Comparison of ENCODE assay signal across 8 mouse cellular contexts in the genomic region with DNA sequence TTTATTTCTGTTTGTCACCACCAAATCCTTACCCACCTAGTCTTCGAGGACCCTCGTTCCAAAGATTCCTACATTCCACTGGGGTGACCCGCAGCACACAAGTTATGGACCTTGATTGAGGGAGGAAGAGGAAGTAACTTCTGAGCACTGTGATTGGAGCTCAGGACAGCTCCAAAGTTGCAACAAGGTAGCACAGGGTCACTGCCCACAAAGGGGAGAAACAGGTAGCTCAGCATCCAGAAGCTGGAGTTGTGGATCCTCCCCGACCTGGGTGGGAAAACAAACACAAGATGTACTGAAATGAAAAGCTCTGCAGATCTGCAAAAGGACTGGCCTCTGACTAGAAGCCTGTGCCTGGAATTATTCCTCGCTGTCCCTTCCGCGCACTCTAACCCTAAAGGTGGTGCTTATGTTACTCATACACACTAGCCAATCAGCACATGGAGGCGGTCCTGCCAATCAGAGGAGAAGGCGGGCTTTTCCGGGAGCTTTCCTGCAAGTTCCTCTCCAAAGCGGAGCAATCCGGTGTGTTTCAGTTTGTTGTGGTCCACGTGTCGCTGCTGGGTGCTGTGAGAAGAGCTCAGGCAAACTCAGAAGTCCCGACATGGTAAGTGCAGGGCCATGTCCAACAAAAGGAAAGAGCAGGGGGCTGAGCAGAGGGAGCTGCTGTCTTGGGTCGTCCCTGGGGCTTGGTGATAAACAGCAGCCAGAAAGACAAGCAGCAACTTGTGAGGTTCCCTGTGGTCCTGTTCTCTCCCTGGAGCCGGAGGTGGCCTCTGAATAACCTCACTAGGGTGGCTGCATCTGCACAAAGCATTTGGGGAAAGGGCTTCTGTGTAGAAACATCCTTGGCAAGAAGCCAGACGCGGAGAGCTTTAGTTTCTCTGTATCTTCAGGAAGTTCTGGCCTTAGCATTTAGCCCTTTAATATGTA. TPM values are rescaled to one million over a fixed set of nuclear protein-coding genes. Genes with fewer than 3 reads are reported as not detected.
DNase-seq lines count a peak whose midpoint lies in the region; ATAC-seq lines count a peak whose summit lies in the region.

No protein-coding gene starts in this region.

- ATAC-seq in megakaryocyte progenitor cell, adult 5-6 weeks (replicated peaks; ENCODE audit: poor library complexity) = peak; percentile 97

- peak; percentile 99 for DNase-seq in adipocyte (ENCODE audit: low spot score)
- peak; percentile 89 for DNase-seq in embryo, embryonic 10 days (ENCODE audit: low spot score)
- DNase-seq in gastrocnemius, postnatal 10 days = peak; percentile 87
- peak; percentile 91 for DNase-seq in induced T-regulatory cell, adult 2 months (ENCODE audit: low read depth)
- DNase-seq in left cerebral cortex, adult 9 months (ENCODE audit: low spot score in 2 of 2) = peak; percentile 79 to 94
- peak; percentile 82 for DNase-seq in right cerebral cortex, postnatal 14 days
- DNase-seq in urinary bladder, postnatal 36 days (ENCODE audit: low spot score in 2 of 2) = peak; percentile 87 to 94

RNA-seq across cellular contexts. Expression of a gene that starts 12.3 kb away (rescaled TPM):
- total RNA-seq in gastrocnemius, postnatal 10 days (2021) = 1 to 10 TPM; 1.1 to 3.1 TPM
- 1.5 and 1.7 TPM in 2 replicates for total RNA-seq in megakaryocyte progenitor cell, adult 5-6 weeks (2015)
- total RNA-seq in megakaryocyte progenitor cell, adult 5-6 weeks (2017) = 10.7 and 18.8 TPM in 2 replicates

RNA-seq across cellular contexts. Expression of a gene that starts 51.3 kb away (rescaled TPM):
- total RNA-seq in gastrocnemius, postnatal 10 days (2021) = 1 to 10 TPM; 1.6 to 2.7 TPM
- 2.2 and 2.4 TPM in 2 replicates for total RNA-seq in megakaryocyte progenitor cell, adult 5-6 weeks (2015)
- 4.9 and 6.6 TPM in 2 replicates for total RNA-seq in megakaryocyte progenitor cell, adult 5-6 weeks (2017)

RNA-seq across cellular contexts. Expression of a gene that starts 53.9 kb away (rescaled TPM):
- total RNA-seq in gastrocnemius, postnatal 10 days (2021) = under 1 TPM in 1 of 2 experiments, not detected in 1; 0.20 TPM
- not detected in 2 replicates for total RNA-seq in megakaryocyte progenitor cell, adult 5-6 weeks (2015)
- total RNA-seq in megakaryocyte progenitor cell, adult 5-6 weeks (2017) = not detected in 2 replicates

RNA-seq across cellular contexts. Expression of a gene that starts 55.8 kb away (rescaled TPM):
- 1 to 10 TPM; 3.1 to 3.8 TPM for total RNA-seq in gastrocnemius, postnatal 10 days (2021)
- total RNA-seq in megakaryocyte progenitor cell, adult 5-6 weeks (2015) = 6.4 and 6.9 TPM in 2 replicates
- 3.3 and 5.9 TPM in 2 replicates for total RNA-seq in megakaryocyte progenitor cell, adult 5-6 weeks (2017)

Comparison
In these comparisons a context has a peak if more than half of its experiments do, and no peak if none do; other contexts are left out.
1. Peak in every context shown above with its lines: DNase-seq and ATAC-seq.